Mouse (Mus musculus) lung, embryonic 16.5 days (tissue): ENCODE data around the gene Klhl25. TPM values are rescaled to one million over a fixed set of nuclear protein-coding genes. Genes with fewer than 3 reads are reported as not detected.
"Not testable (repeated sequence)": the region's sequence is repeated elsewhere in the genome, so short reads cannot be mapped to it uniquely, and the experiment has no call there.

Experiments used
- ATAC-seq: fragments of 200-750 bp; cut with Nextera tagmentation; 2 replicates; pipeline ENCODE4 v1.8.0; 2017; ENCODE audit warnings: low read depth, mild to moderate bottlenecking, moderate library complexity
- H3K27ac ChIP-seq: fragments of 300-500 bp; sonication (generic); 2 replicates; pipeline ENCODE4 v1.5.1; 2014; ENCODE audit warnings: mild to moderate bottlenecking, control low read depth, low read length
- H3K27me3 ChIP-seq: fragments of 300-500 bp; sonication (generic); 2 replicates; pipeline ENCODE4 v1.6.1; 2014; ENCODE audit warnings: low read depth, low read length, mixed read lengths; ENCODE audit not compliant: control insufficient read depth, insufficient read depth
- H3K36me3 ChIP-seq: fragments of 300-500 bp; sonication (generic); 2 replicates; pipeline ENCODE4 v1.6.1; 2014; ENCODE audit warnings: low read length; ENCODE audit not compliant: control insufficient read depth, insufficient read depth
- H3K4me1 ChIP-seq: fragments of 300-500 bp; sonication (generic); replicated peaks from 2 replicates; pipeline ENCODE4 v1.6.1; 2014; ENCODE audit warnings: low read length, mixed read lengths; ENCODE audit not compliant: control insufficient read depth, insufficient read depth
- H3K4me2 ChIP-seq: fragments of 300-500 bp; sonication (generic); 2 replicates; pipeline ENCODE4 v1.6.1; 2014; ENCODE audit warnings: low read depth, low read length, control low read depth
- H3K4me3 ChIP-seq: fragments of 300-500 bp; sonication (generic); 2 replicates; pipeline ENCODE4 v1.5.1; 2014; ENCODE audit warnings: mild to moderate bottlenecking, low read length, control low read depth
- H3K9ac ChIP-seq: fragments of 300-500 bp; sonication (generic); 2 replicates; pipeline ENCODE4 v1.6.1; 2014; ENCODE audit warnings: low read length, control low read depth
- H3K9me3 ChIP-seq: fragments of 300-500 bp; sonication (generic); 2 replicates; pipeline ENCODE4 v1.6.1; 2016; ENCODE audit warnings: low read length; ENCODE audit not compliant: control insufficient read depth
- WGBS: fragments of 180-500 bp; shearing (Covaris S2); extraction: QIAGEN DNeasy Blood & Tissue Kit; methylation state at CpG from one replicate; pipeline ENCODE4 v1.1.7; 2014; 5-methylcytosine and 5-hydroxymethylcytosine counted together
- polyA plus RNA-seq: library from polyadenylated mRNA; unstranded; fragments of >200 nt; fragmentation: Nextera tagmentation; extraction: Ambion mirVana; gene quantifications from 2 replicates; pipeline ENCODE4 v1.2.1, GENCODE M21; 2015

Klhl25 gene
- polyA plus RNA-seq, 1 experiment from 2014 or later: 21.6 TPM

- 30% methylated on average over 8 of the region's 8 CpGs for WGBS
- H3K4me1 ChIP-seq: no peaks in the 10 kb centered on the region; the same call in 1 of the 2 replicates
- H3K36me3 ChIP-seq: no peaks in the 10 kb centered on the region
- no peaks in the 10 kb centered on the region for H3K9me3 ChIP-seq
- H3K4me3 ChIP-seq: no peak overlapping the region
- H3K27ac ChIP-seq: no peak overlapping the region
- no peaks in the 10 kb centered on the region for H3K27me3 ChIP-seq
- no peak overlapping the region for H3K9ac ChIP-seq
- no peak overlapping the region for H3K4me2 ChIP-seq
- ATAC-seq: no peak
Observed at GRCm38 (mm10) chr7:75899517-75899916, 51.4 kb downstream of the Klhl25 start.

- no peak for ATAC-seq
- H3K9ac ChIP-seq: no peak overlapping the region
- no peaks in the 10 kb centered on the region; the same call in 1 of the 2 replicates for H3K4me1 ChIP-seq
- no peak overlapping the region for H3K27ac ChIP-seq
- H3K27me3 ChIP-seq: no peaks in the 10 kb centered on the region
- no peaks in the 10 kb centered on the region for H3K9me3 ChIP-seq
- H3K36me3 ChIP-seq: no peaks in the 10 kb centered on the region
- no peak overlapping the region for H3K4me3 ChIP-seq
- WGBS: 65% methylated on average over 4 of the region's 4 CpGs
- H3K4me2 ChIP-seq: no peak overlapping the region
Observed at GRCm38 (mm10) chr7:75899954-75900353, 51.8 kb downstream of the Klhl25 start.

- Histone ChIP-seq H3K36me3 (no peaks in the 10 kb centered on the region), H3K27me3 (no peaks in the 10 kb centered on the region), H3K9ac (no peak overlapping the region), H3K9me3 (no peaks in the 10 kb centered on the region), H3K4me3 (no peak overlapping the region), H3K4me1 (no peaks in the 10 kb centered on the region), H3K27ac (no peak overlapping the region), H3K4me2 (no peak overlapping the region)
- 41% methylated on average over 2 of the region's 2 CpGs for WGBS
- ATAC-seq: no peak
Observed at GRCm38 (mm10) chr7:75905145-75905544, 57.0 kb downstream of the Klhl25 start.

- peak overlapping the region; percentile 35 for H3K4me3 ChIP-seq
- H3K4me2 ChIP-seq: peak overlapping the region; percentile 52
- WGBS: 3% methylated on average over 11 of the region's 11 CpGs
- H3K9me3 ChIP-seq: no peaks in the 10 kb centered on the region
- H3K9ac ChIP-seq: peak overlapping the region; percentile 39
- H3K27ac ChIP-seq: no peak overlapping the region; the same call in 1 of the 2 replicates
- no peaks in the 10 kb centered on the region for H3K27me3 ChIP-seq
- 0 out of 2 replicates have a peak, but pooled peaks cover 2% of the 10 kb centered on the region for H3K4me1 ChIP-seq
- no peaks in the 10 kb centered on the region for H3K36me3 ChIP-seq
- peak; percentile 83 for ATAC-seq
Observed at GRCm38 (mm10) chr7:75910035-75910651, 62.0 kb downstream of the Klhl25 start.

GRCm38 (mm10) chr7:75910652-75911035, 62.5 kb downstream of the Klhl25 start:
- H3K9me3 ChIP-seq: no peaks in the 10 kb centered on the region
- no peaks in the 10 kb centered on the region for H3K27me3 ChIP-seq
- 0 out of 2 replicates have a peak, but pooled peaks cover 2% of the 10 kb centered on the region for H3K4me1 ChIP-seq
- H3K4me2 ChIP-seq: peak overlapping the region; percentile 52; the same call in 1 of the 2 replicates
- no peaks in the 10 kb centered on the region for H3K36me3 ChIP-seq
- 0 out of 2 replicates have a peak, but pooled peaks have one; percentile 8 for ATAC-seq
- WGBS: 69% methylated on average over 8 of the region's 8 CpGs
- H3K9ac ChIP-seq: no peak overlapping the region; the same call in 1 of the 2 replicates
- H3K27ac ChIP-seq: no peak overlapping the region
- no peak overlapping the region for H3K4me3 ChIP-seq

- H3K4me1 ChIP-seq: 0 out of 2 replicates have a peak, but pooled peaks cover 2% of the 10 kb centered on the region
- no peak overlapping the region for H3K27ac ChIP-seq
- WGBS: 2% methylated on average over 7 of the region's 7 CpGs
- ATAC-seq: peak; percentile 72
- no peak overlapping the region for H3K4me2 ChIP-seq
- H3K27me3 ChIP-seq: no peaks in the 10 kb centered on the region
- H3K4me3 ChIP-seq: no peak overlapping the region
- no peaks in the 10 kb centered on the region for H3K9me3 ChIP-seq
- H3K9ac ChIP-seq: no peak overlapping the region
- no peaks in the 10 kb centered on the region for H3K36me3 ChIP-seq
Observed at GRCm38 (mm10) chr7:75913952-75914351, 65.8 kb downstream of the Klhl25 start.

- not testable (repeated sequence) for H3K4me3 ChIP-seq, H3K4me2 ChIP-seq, H3K9me3 ChIP-seq, ATAC-seq, H3K9ac ChIP-seq, H3K27me3 ChIP-seq, H3K27ac ChIP-seq, H3K4me1 ChIP-seq, H3K36me3 ChIP-seq
- 70% methylated on average over 3 of the region's 3 CpGs for WGBS
Observed at GRCm38 (mm10) chr7:75915550-75915949, 67.4 kb downstream of the Klhl25 start.

GRCm38 (mm10) chr7:75917662-75918061, 69.6 kb downstream of the Klhl25 start:
- 72% methylated on average over 4 of the region's 4 CpGs for WGBS

GRCm38 (mm10) chr7:75919745-75920144, 71.6 kb downstream of the Klhl25 start:
- ATAC-seq, H3K4me3 ChIP-seq, H3K27me3 ChIP-seq, H3K36me3 ChIP-seq, H3K9ac ChIP-seq, H3K4me2 ChIP-seq, H3K27ac ChIP-seq, H3K4me1 ChIP-seq, H3K9me3 ChIP-seq: not testable (repeated sequence)
- 58% methylated on average over 3 of the region's 3 CpGs for WGBS

More at GRCm38 (mm10) chr7:75917662-75918061, 69.6 kb downstream of the Klhl25 start:
- Histone ChIP-seq H3K9me3 (no peaks in the 10 kb centered on the region), H3K4me1 (no peaks in the 10 kb centered on the region), H3K27me3 (no peaks in the 10 kb centered on the region), H3K4me2 (no peak overlapping the region), H3K36me3 (no peaks in the 10 kb centered on the region), H3K27ac (no peak overlapping the region), H3K9ac (no peak overlapping the region), H3K4me3 (no peak overlapping the region)
- no peak for ATAC-seq
